Mouse (Mus musculus): ENCODE results near the gene Rgs19.

GRCm38 (mm10) chr2:181691571-181691970 is 2.2 kb downstream of the Rgs19 start:
- TF ChIP-seq CTCF (IDR thresholded peaks at IDR 0.05; ENCODE audit: low read depth): no peak
- TF ChIP-seq EP300 (IDR thresholded peaks at IDR 0.05; ENCODE audit: low read depth): no peak
